8 mouse cellular contexts compared by ENCODE assay signal in genomic region chr11:11820251-11820650, GRCm38 (mm10). TPM values are rescaled to one million over a fixed set of nuclear protein-coding genes. Genes with fewer than 3 reads are reported as not detected.
A peak's percentile ranks its signal among the peaks of the same experiment; 100 is the strongest.
DNase-seq lines count a peak whose midpoint lies in the region; ATAC-seq lines count a peak whose summit lies in the region.

No protein-coding gene starts in this region.

- WGBS in embryonic facial prominence, embryonic 14.5 days: 2% methylated on average over 2 of the region's 2 CpGs
- WGBS in limb, embryonic 11.5 days: 4% methylated on average over 2 of the region's 2 CpGs
- WGBS in midbrain, embryonic 14.5 days: 5% methylated on average over 2 of the region's 2 CpGs

- ATAC-seq in embryonic facial prominence, embryonic 14.5 days (ENCODE audit: low read depth): peak; percentile 44
- ATAC-seq in limb, embryonic 11.5 days (ENCODE audit: insufficient number of reproducible peaks, low FRiP score, low TSS enrichment, low read depth): peak; percentile 41; the same call in 1 of the 2 replicates
- ATAC-seq in midbrain, embryonic 14.5 days (ENCODE audit: low FRiP score, low TSS enrichment): peak; percentile 55

- DNase-seq in B cell, adult 2 months: peak; percentile 74 to 76
- DNase-seq in adrenal gland, postnatal 36 days: peak; percentile 69 to 83
- DNase-seq in embryonic facial prominence, embryonic 14.5 days (ENCODE audit: low spot score): peak; percentile 95
- peak; percentile 61 to 85 for DNase-seq in heart, adult 9 months (ENCODE audit: low spot score in 2 of 2)
- DNase-seq in kidney, adult 8-10 months: peak; percentile 71 to 83
- peak; percentile 88 for DNase-seq in limb, embryonic 11.5 days (ENCODE audit: low spot score)
- peak; percentile 97 for DNase-seq in midbrain, embryonic 14.5 days
- DNase-seq in spleen, postnatal 36 days (ENCODE audit: low spot score in 2 of 2): peak; percentile 53 to 74

- no peak overlapping the region for H3K4me2 ChIP-seq in embryonic facial prominence, embryonic 14.5 days (ENCODE audit: low read depth, low read length)
- no peak overlapping the region for H3K4me2 ChIP-seq in limb, embryonic 11.5 days (ENCODE audit: low read depth, severe bottlenecking)
- H3K4me2 ChIP-seq in midbrain, embryonic 14.5 days (ENCODE audit: low read length): no peak overlapping the region

- H3K9ac ChIP-seq in embryonic facial prominence, embryonic 14.5 days (ENCODE audit: low read depth, low read length): no peak overlapping the region
- H3K9ac ChIP-seq in limb, embryonic 11.5 days (ENCODE audit: low read length): no peak overlapping the region
- H3K9ac ChIP-seq in midbrain, embryonic 14.5 days (replicated peaks; ENCODE audit: low read length): no peak overlapping the region

- no peak overlapping the region for H3K4me3 ChIP-seq in embryonic facial prominence, embryonic 14.5 days (ENCODE audit: low read depth, low read length)
- no peak overlapping the region for H3K4me3 ChIP-seq in limb, embryonic 11.5 days (ENCODE audit: low read depth, low read length)
- H3K4me3 ChIP-seq in midbrain, embryonic 14.5 days (replicated peaks; ENCODE audit: low read depth, low read length): no peak overlapping the region

- peak overlapping the region; percentile 97 for H3K27ac ChIP-seq in embryonic facial prominence, embryonic 14.5 days (replicated peaks; ENCODE audit: low read depth, low read length)
- peak overlapping the region; percentile 63; the same call in 1 of the 2 replicates for H3K27ac ChIP-seq in limb, embryonic 11.5 days (replicated peaks; ENCODE audit: low read depth, low read length)
- H3K27ac ChIP-seq in midbrain, embryonic 14.5 days (replicated peaks; ENCODE audit: low read depth, low read length): 0 out of 2 replicates have a peak overlapping the region, but pooled peaks have one; percentile 46

- H3K4me1 ChIP-seq in embryonic facial prominence, embryonic 14.5 days (ENCODE audit: control insufficient read depth, insufficient read depth, low read length): peaks cover 45% of the 10 kb centered on the region
- H3K4me1 ChIP-seq in limb, embryonic 11.5 days (ENCODE audit: control insufficient read depth, insufficient read depth, low read length): peaks cover 27% of the 10 kb centered on the region
- peaks cover 20% of the 10 kb centered on the region for H3K4me1 ChIP-seq in midbrain, embryonic 14.5 days (ENCODE audit: control insufficient read depth, insufficient read depth, low read length)

- H3K27me3 ChIP-seq in embryonic facial prominence, embryonic 14.5 days (replicated peaks; ENCODE audit: control insufficient read depth, insufficient read depth, low read length): no peaks in the 10 kb centered on the region
- H3K27me3 ChIP-seq in limb, embryonic 11.5 days (ENCODE audit: control insufficient read depth, insufficient read depth, low read length): no peaks in the 10 kb centered on the region
- no peaks in the 10 kb centered on the region for H3K27me3 ChIP-seq in midbrain, embryonic 14.5 days (ENCODE audit: control insufficient read depth, insufficient read depth, low read length)

- H3K36me3 ChIP-seq in embryonic facial prominence, embryonic 14.5 days (ENCODE audit: control insufficient read depth, insufficient read depth, low read length): no peaks in the 10 kb centered on the region
- H3K36me3 ChIP-seq in limb, embryonic 11.5 days (ENCODE audit: control insufficient read depth, insufficient read depth, low read length): no peaks in the 10 kb centered on the region
- no peaks in the 10 kb centered on the region for H3K36me3 ChIP-seq in midbrain, embryonic 14.5 days (ENCODE audit: control insufficient read depth, insufficient read depth, low read length)

- no peaks in the 10 kb centered on the region for H3K9me3 ChIP-seq in embryonic facial prominence, embryonic 14.5 days (ENCODE audit: control insufficient read depth, low read length)
- no peaks in the 10 kb centered on the region for H3K9me3 ChIP-seq in limb, embryonic 11.5 days (ENCODE audit: control insufficient read depth, low read length)
- H3K9me3 ChIP-seq in midbrain, embryonic 14.5 days (ENCODE audit: control insufficient read depth, low read length): no peaks in the 10 kb centered on the region

RNA-seq across cellular contexts. Expression of gene Fignl1, which starts 11.5 kb away (rescaled TPM):
- total RNA-seq in adrenal gland, postnatal 36 days (2021): 1 to 10 TPM; 3.4 to 3.7 TPM
- 45.5 and 55.6 TPM in 2 replicates for polyA plus RNA-seq in embryonic facial prominence, embryonic 14.5 days (2014; fragmentation: Nextera tagmentation; extraction: Ambion mirVana)
- 96.7 and 102 TPM in 2 replicates for polyA plus RNA-seq in limb, embryonic 11.5 days (2014; fragmentation: Nextera tagmentation; extraction: Ambion mirVana)
- 7.1 and 16.3 TPM in 2 replicates for polyA plus RNA-seq in midbrain, embryonic 14.5 days (2014; fragmentation: Nextera tagmentation; extraction: Ambion mirVana)

Comparison
In these comparisons a context has a peak if more than half of its experiments do, and no peak if none do; other contexts are left out.
1. H3K27ac ChIP-seq: peak in every context shown above with its lines; median percentile 97 in embryonic facial prominence, embryonic 14.5 days; 63 in limb, embryonic 11.5 days; 46 in midbrain, embryonic 14.5 days.